Mouse (Mus musculus) left cerebral cortex, postnatal 10 days (tissue): ENCODE measurements at regions not wholly inside any gene's neighbourhood (a gene's known extent, or its start where the extent isn't known, plus 50 kb on each side); places are given as distances from the start of the nearest gene placed in this dataset.

Experiments
- DNase-seq, 2 experiments: peaks; one replicate each; pipeline ENCODE4 v3.0.0; 2021 to 2022; ENCODE audit warnings: low spot score in 2 of 2, mixed read lengths in 1 of 2; ENCODE audit errors: extremely low spot score in 1 of 2
- intact Hi-C: fragments of 180-260 bp; cut with DNase I; formaldehyde crosslinking; loops from one replicate; pipeline ENCODE4 v1.15.1; 2025

DNA sequence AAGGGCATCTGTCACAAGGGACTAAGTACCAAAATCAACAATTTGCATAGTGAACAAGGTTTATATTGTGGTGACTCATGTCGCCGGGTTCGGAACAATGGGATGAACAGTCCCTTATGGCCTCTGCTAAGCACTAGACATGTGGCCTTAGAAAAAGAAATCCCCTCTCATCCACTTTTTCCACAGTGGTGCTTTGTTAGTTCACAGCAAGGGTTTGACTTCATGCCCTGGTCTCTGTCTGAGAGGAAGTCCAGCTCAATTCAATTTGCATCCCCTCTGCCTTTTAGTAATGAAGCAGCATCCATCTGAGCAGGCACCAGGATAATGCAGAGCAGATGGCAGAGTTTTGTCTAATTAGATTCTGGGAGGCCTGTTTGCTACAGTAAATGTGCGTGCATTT, 585.7 kb upstream of the Itga1 start:
- DNase-seq = peak in 1 of 2 experiments; percentile 1
- intact Hi-C loops = no loop called here

DNA sequence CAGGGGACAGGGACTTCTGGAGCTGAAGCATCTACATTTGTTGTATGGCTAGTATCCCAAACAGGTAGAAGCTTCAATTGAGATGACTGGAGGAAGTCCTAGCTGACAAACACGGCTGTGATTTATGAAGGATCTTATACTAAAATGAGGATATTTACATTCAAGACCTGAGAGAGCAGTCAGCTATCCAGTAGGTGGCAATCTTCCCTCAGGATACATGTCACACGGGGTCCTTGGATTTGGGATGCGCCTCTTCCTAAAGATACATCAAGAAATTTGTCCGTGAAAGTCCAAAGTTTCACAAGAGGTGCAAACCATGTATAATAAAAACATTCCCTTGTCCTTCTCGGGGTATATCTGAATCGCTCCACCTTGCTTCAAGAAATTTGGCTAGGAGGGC, 577.8 kb upstream of the Itga1 start:
- intact Hi-C loops = loop anchor here (2.0 kb wide), 1 partner anchor 1035 kb away; no protein-coding TSS in a partner anchor
- peak in 1 of 2 experiments; percentile 3 for DNase-seq

DNA sequence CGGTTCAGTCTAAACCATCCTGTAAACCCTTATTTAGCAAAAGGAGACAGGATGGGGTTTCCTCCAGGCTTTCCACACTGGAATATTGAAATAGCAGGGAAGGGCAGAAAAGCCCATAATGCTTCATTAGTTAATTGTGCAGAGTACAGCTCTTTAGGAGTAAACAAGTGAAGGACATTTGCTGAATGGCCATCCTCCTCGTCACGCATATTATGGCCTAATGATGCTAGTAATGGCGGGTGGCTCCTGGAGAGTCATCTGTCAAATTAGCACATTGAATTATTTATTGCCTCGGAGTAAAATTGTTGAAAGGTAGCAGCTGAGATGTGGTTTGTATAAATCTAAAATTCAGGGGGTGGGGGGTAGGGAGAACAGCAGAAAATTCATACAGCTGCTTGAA, 575.1 kb upstream of the Itga1 start:
- DNase-seq = no peak
- intact Hi-C loops = no loop called here

DNA sequence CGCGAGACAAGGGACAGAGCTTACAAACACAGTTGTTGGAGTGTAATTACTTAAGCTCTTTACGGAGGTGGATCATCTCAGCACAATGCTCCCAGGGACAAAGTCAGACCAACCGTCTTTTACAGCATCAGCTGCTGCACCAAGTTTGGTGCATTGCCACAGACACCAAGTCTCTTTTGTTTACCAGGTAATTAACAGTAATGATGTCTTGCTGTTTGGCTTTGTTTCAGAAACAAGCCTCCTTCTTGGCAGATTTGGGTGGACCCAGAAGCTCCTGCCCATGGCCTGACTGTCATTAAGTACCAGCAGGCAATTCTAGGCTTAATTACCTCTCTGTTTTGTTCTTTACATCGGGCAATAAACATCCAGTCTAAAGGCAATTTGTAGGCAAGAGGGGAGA, 572.0 kb upstream of the Itga1 start:
- intact Hi-C loops = no loop called here

DNA sequence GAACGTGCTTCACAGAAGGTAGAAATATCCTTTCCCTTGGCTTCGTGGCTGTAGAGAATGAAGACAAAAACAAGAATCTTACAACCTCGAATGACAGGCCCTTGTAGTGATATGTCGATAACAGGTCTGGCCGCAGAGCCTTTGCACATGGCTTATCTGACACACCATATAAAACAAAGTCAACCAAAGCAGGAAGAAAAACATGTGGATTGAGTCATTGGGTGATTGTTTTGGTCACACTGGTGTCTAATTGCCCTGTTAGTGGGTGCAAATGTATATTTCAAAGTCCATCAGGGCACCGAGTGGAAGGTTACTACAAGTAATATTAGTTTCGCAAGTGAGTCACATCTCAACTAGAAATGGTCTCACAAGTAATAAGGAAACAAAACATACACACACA, 569.9 kb upstream of the Itga1 start:
- no peak for DNase-seq
- intact Hi-C loops = no loop called here

More for the DNA sequence above, 572.0 kb upstream of the Itga1 start:
- DNase-seq = no peak

DNA sequence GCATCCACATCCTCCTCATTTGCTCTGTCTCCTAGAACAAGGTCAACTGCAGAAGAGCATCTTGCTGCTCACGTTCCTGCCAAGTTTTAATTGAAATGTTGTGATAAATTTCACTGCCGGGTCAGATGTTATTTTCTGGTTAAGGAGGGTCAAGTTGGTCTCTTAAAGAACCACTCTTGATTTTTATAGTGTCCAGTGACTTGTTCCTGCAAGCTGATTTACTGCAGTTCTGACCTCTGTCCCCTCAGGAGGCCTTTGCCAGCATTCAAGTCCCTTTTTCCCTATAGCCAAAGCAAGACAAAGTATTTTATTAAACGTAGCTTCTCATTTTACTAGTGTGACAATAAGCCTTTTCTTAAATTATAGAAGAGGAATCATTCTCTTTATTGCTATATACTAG, 567.8 kb upstream of the Itga1 start:
- DNase-seq = no peak
- intact Hi-C loops = no loop called here

DNA sequence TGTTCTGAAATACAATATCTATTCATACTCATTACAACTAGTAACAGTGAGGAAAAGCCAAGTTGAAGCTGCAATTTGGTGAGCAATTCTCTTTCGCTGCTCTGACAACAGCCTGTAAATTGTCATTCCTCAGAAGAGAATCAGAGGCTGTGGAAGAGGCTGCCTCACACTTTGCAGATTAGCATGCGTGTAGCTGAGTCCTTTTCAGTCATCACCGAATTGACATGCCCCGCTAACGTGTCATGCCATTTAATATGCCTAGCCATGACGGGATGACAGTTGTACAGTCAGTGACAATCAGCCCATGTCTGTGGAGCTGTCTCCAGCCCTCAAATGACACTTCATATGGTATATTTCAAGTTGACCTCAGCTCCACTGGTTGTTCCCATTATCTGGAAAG, 553.4 kb upstream of the Itga1 start:
- intact Hi-C loops = no loop called here
- no peak for DNase-seq

DNA sequence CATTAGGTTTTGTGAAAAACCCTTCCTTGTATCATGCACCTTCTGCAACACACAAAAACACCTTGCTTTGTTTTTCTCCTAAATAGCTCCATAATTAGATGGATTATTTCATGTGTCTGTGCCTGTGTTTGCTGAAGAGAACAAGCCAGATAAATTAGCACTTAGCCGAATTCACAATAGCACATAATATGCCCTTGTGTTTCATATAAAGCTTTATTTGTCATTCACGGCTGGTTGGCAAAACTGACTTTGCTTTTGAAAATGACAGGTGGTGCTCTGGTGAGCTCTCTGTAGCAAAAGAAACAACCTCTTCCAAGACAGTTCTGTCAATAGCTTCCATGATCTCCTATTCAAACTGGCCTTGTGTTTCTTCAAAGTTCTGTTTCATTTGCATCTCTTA, 551.2 kb upstream of the Itga1 start:
- DNase-seq = no peak
- intact Hi-C loops = no loop called here

DNA sequence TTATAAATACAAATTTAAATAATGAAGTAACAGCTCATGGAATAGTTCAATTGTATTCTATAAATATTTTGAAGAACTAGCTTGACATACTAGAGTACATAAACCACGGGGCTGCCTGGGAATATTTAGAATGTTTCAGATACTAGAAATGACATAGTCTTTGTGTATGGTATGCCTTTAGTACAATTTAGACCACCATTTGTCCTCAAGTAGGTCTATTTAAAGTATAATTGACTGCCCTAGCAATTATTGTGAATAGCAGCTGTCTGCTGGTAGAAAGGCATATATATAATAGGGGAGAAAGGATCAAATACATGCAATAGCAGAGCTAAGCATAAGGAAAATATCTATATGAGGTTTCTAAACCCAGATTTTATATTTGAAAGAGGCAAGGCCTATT, 550.6 kb upstream of the Itga1 start:
- intact Hi-C loops = no loop called here

DNA sequence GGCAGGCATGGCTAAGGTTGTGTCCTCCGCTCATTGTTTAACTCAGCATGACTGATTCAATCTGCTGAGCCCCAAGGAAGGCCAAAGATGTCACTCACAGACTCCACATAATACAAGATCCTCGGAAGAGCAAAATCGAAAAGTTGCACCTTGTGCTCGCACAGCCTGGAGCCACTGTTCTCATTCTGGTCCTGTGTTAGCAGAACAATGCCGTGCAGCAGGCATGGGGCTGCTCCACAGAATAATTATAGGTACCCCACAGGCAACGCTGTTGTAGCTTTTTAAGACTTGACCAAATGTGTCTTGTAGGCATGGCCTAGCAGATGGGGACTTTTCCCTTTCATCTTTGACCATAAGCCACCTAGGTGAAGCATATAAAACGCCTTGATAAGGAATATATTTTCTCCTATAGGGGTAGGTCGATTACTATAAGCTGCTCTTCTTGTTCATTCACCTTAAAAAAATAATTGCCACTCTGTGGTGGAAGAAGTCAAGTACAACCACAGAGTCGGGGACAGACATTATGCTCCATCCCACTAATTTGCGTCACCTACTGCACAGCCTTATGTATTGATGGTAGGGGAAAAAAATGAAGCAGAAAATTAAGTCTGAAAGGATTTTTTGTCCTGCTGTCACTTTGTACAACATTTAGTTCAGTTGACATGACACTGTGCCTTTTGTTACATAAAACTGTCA, 529.8 kb upstream of the Itga1 start:
- DNase-seq = no peak
- intact Hi-C loops = no loop called here

More for the DNA sequence above, 550.6 kb upstream of the Itga1 start:
- no peak for DNase-seq

DNA sequence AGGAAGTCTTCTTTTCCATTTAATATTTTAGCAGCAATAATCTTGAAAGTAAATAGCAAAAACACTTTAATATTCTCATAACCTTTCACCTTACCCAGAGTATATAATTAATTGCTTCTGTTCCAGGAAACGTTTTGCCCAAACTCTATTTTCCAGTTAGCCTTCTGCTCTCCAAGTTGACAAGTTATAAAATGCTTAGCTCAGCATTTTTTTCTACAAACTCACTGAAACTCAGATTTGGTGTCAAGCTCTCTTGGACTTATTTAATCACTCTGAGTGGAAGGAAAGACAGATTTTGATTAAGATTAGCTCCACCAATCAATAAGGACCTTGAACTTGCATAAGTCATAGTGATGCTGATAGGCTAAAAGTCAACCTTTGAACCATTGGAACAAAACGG, 528.8 kb upstream of the Itga1 start:
- intact Hi-C loops = no loop called here
- DNase-seq = no peak

DNA sequence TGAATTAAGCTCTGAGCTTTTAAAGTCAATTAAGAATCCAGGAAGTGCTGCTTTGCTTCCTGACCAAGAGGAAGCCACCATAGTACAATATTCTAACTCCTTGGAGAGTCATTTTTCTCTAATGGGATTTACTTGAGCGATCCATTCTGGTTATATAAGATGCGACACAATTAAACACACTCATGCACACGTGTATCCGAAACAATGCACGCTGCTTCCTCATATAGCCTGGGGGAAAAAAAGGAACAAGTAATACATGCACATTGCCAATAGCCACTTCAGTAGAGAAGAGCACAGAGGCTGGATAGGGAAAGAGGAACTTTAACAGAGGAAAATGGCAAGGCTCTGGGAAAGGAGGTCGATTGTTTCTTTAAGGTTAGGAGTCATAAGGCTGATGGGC, 511.4 kb upstream of the Itga1 start:
- DNase-seq = no peak
- intact Hi-C loops = no loop called here

DNA sequence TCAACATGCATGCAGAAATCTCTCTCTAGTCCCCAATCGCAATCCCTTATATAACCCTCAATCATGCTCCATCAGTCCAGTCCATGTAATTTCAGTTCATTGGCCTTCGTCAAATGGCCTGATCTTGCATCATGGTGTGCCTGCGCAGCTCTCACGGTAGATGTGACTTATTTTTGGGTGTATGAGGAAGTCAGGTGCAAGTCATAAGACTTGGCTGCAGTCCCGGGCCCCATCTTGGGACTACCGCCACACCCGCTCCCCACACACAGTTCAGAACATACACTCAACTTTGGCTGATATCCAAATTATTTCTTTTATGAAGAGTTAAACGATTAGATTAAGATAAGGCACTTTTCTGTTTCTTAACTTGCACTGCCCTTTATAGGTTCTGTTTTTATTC, 504.7 kb upstream of the Itga1 start:
- DNase-seq = no peak
- intact Hi-C loops = no loop called here

DNA sequence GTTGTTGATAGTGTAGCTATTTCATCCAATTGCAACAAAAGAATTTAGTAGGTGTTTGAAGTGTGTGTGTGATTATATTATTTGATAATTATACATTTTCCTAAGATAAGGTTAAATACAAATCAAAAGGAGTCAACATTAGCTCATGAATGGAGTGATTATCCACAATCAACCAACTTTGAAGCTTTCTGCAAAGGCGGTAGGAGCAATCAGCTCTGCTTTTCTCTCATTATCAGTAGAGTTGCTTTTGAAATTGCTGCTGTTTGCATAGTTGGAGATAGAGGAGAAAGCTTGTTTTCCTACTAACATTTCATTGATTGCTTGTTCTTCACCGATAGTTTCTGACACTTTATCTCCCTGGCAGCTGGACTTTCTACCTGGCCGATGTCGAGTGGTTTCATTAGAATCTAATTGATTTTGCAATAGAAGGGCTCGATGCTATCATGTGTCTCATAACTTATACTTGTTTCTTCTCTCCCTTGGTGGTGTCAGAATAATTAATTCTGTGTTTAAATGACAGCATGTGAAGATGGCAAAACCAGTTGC, 493.4 kb upstream of the Itga1 start:
- DNase-seq = no peak
- intact Hi-C loops = no loop called here

DNA sequence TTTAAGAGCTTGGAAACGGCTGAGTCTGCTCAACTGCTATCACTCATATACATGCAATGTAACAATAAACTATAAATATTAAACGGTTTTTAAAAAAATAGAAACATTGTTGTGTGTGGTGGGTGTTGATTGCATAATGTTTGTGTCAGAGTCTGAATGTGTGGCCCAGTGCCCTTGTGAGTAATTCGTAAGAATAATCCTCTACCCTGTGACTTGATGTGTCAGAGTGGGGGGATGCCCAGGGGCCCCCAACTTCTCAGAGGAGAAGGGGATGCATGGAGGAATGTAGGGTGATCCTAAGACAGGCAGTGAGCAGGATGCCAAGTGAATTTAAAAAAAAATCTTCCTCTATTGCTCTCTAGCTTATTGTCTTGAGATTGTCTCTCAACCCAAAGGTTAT, 474.2 kb upstream of the Itga1 start:
- intact Hi-C loops = no loop called here
- DNase-seq = no peak

DNA sequence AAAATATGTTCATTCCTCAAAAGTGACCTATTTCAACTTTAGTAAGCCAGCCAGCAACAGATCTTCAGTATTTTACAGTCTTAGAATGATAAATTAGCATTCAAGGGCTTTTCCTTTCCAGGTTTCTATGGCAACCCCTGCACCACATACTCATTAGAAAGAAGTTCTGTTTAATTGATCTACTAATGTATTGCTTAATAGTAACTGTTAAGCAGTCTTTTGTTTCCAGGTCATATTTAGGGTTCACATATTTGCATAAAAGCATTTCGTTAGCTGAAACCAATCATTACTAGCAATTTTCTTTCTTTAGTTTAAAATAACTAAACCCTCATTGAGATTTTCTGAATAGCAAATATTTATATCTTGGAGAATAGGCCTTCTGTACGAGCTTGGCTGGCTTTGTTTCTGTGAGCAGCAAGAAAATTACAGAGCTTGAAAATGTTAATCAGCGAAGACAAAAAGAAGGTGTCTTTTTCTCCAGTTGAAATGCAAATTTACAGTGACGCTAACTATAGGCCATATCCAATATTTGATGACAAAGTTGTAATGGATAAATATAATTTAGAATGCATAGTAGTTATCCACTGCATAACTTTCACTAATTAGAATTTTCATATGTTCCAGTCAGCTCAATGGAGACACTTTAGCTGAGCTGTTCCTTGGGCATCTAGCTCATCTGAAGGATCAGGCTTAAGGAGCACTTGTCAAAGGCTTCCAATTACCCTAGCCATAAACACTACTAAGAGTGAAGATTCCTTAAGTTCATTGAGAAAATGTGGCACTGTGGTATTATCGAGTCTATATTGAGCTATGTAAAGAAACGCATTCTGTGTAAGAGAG, 473.5 kb upstream of the Itga1 start:
- intact Hi-C loops = no loop called here
- peak in 1 of 2 experiments; percentile 11 for DNase-seq

DNA sequence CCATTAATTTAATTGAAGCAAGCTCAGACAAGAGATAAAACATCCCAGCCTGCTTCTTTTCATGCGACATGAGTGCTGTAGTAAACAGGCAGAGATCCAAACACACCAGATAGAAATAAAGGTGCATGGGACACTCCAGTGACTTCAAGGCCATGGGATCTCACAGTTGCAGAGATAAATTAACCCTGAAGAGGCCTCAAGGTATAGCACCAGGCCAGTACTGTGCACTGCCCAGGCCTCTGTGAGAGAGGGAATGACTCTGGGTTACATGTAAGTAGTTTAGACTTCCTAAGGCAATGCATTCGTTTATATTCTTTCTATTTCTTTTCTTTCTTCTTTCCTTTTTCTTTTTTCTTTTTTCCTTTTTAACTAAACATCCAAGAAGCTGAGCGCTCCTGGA, 439.4 kb upstream of the Itga1 start:
- intact Hi-C loops = no loop called here
- DNase-seq = no peak

DNA sequence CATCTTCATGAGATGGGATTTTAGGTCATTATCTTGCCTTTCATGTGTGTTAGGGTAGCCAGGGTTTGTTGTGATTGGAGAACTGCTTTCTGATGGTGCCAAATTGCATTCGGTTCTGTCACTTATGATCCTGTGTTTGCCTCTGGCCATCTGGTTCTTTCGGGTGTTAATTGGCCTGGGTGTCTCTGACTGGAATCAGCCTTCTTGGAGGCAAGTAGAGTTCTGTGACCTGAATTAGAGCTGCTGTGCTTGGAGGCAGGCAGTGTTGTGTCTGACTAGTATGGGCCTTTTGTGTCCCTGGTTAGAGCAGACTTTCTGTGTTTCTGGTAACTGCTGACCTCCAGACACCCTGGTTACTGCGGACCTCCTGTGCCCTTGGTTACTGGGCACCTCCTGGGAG, 434.1 kb upstream of the Itga1 start:
- intact Hi-C loops = no loop called here
- DNase-seq = no peak

DNA sequence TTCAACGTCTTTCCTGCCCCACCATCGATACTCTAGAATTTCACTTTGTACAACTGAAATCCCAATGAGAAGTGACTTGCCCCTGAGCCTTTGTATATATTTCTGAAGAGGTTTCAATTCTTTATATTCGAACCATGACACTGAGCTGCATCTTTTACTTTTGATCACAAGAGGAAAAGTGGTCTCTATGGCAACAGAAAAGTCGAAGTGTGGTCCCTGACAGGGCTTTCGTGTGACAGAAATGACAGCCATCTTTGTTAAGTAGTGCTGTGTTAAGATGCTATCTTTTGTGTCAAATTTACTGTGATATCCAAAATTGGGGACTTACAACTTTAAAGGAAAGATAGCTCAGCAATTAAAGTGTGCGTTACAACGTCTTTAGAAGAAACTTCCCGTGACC, 412.1 kb upstream of the Itga1 start:
- intact Hi-C loops = no loop called here
- no peak for DNase-seq

DNA sequence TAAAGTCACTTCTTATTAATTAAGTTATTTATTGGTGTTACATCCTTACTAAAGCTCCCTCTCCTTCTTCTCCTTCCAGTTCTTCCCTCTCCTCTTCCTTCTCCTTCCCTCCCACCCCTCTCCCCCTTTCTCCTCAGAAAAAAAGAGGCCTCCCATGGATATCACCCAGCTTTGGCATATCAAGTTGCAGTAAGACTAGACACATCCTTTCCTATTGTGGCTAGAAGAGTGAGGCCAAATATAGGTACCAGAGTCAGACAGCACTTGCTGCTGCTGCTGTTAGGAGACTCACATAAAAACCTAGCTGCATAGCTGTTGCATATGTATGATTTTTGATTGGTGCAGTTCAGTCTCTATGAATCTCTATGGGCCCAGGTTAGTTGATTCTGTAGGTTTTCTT, 410.4 kb upstream of the Itga1 start:
- intact Hi-C loops = no loop called here
- no peak for DNase-seq
